Mouse (Mus musculus) ES-E14 (cell line): ENCODE measurements at regions not wholly inside any gene's neighbourhood (a gene's known extent, or its start where the extent isn't known, plus 50 kb on each side); places are given as distances from the start of the nearest gene placed in this dataset.

Source experiments
- CHD2 ChIP-seq: IDR thresholded peaks from 2 replicates; pipeline ENCODE4 v1.6.1; 2014; ENCODE audit warnings: mild to moderate bottlenecking, low read depth, low read length, inconsistent platforms
- HCFC1 ChIP-seq: IDR thresholded peaks from 2 replicates; pipeline ENCODE4 v1.6.1; 2012; ENCODE audit warnings: low read length, inconsistent platforms, borderline replicate concordance; ENCODE audit not compliant: insufficient read depth
- MAFK ChIP-seq: IDR thresholded peaks from 2 replicates; pipeline ENCODE4 v1.6.1; 2014; ENCODE audit warnings: mild to moderate bottlenecking, low read depth, low read length, inconsistent platforms; ENCODE audit not compliant: insufficient read depth
- ZC3H11A ChIP-seq: IDR thresholded peaks from 2 replicates; pipeline ENCODE4 v1.6.1; 2012; ENCODE audit warnings: low read depth, mild to moderate bottlenecking, inconsistent platforms, low read length, borderline replicate concordance

- TF ChIP-seq ZC3H11A, result no peak
- no peak for TF ChIP-seq MAFK
- TF ChIP-seq HCFC1, result no peak
- no peak for TF ChIP-seq CHD2
These were observed 418.3 kb downstream of the Mat2b start for GRCm38 (mm10) chr11:40276737-40277136.
